Mouse (Mus musculus) adrenal gland, postnatal 36 days (tissue): ENCODE measurements around the gene Tbc1d10c. TPM values are rescaled to one million over a fixed set of nuclear protein-coding genes. Genes with fewer than 3 reads are reported as not detected.

Experiments used
- DNase-seq, 2 experiments: peaks; one replicate each; pipeline ENCODE4 v3.0.0; 2021; ENCODE audit warnings: mixed read lengths in 1 of 2
- total RNA-seq, 2 experiments: library from RNA; stranded (reverse); gene quantifications; 2 replicates each; pipeline ENCODE4 v1.2.3; 2021

Tbc1d10c gene
- total RNA-seq, 2 experiments from 2014 or later: 0.70 to 1.0 TPM

GRCm38 (mm10) chr19:4192251-4192985, 1.3 kb upstream of the Tbc1d10c start:
- DNase-seq: peak in 1 of 2 experiments; percentile 37

DNA sequence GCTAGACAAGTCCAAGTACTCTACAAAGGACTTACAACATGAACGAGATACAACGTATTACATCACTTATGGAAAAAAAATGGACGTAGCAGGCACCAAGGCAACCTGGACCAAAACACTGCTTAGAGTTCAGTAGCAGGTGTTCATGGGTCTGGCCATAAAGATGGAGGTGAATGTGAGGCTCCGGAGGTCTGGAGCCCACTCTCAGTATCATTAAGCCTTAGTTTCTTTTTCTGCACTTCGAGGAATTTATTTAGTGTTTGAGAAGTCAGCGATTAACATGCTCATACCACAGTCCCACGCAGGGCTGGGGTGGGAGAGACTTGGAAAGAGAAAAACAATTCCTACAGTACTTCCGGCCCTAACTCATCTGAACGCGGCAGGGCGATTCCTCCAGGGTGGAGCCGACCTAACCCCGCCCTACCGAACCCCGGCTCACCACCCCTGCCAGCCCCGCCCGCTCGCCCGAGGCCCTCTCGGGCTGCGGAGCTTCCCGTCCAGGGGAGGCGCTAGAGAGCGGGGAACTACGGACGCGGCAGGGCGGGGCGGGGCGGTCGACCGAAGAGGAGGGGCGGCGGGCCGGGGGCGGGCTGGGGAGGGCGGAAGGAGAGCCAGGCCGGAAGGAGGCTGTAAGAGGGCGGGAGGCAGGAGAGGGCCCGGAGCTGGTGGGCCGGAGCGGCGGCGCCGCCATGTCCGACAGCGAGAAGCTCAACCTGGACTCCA, 605 bp upstream of the Tbc1d10c start, which contains the start of gene Ppp1ca:
Ppp1ca (plus strand) TSS at position 538 of the 723 bp plus-strand sequence.
- DNase-seq: peak; percentile 98 to 99

DNA sequence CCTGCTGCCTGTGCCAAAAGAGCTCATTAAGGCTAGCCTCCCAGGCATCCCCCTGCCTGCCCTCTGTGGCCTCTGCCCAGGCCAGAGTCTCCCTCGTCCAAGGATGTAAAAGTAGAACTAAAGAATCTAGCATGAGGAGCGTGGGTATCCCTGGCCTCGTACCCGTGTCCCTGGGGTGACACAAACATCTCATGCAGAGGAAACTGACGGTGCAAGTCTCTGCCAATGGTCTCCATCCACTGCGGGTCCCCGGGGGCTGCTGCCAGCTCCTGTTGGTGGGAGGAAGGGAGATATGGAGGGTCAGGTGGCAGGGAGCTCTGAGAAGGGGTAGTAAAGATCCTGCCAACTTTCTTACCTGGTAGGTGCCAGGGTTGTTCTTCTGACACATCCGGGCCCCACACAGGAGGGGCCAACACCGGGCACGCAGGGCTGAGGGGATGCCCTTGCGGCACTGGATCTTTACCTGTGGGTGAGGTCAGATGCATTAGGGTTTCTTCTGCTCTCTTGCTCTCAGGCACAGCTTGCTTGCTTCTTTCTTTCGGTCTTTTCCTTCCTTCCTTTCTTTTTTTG, 1.9 kb downstream of the Tbc1d10c start:
- DNase-seq: no peak

- no peak for DNase-seq
Measured at GRCm38 (mm10) chr19:4187303-4187702, 3.8 kb downstream of the Tbc1d10c start.

- DNase-seq: peak in 1 of 2 experiments; percentile 55
Measured at GRCm38 (mm10) chr19:4184976-4185975, 5.8 kb downstream of the Tbc1d10c start.

DNA sequence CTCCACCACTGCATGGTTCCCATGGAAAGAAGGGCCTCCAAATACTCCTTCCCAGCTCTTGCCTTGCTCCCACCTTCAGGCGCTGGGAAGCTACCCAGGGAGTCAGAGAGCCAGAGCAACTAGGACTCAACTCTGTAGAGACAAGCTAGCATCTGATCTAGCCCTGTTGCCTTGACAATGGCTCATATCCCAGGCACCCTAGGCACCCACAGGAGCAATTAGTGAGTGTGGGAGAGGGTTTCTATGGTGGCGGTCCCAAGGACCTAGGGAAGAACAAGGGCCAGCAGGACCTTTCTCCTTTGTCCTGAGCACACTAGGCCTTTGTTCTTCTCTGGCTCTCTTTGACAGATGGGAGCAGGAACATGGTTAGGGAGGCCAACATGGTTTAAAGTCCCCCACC, 7.4 kb downstream of the Tbc1d10c start:
- no peak for DNase-seq

DNA sequence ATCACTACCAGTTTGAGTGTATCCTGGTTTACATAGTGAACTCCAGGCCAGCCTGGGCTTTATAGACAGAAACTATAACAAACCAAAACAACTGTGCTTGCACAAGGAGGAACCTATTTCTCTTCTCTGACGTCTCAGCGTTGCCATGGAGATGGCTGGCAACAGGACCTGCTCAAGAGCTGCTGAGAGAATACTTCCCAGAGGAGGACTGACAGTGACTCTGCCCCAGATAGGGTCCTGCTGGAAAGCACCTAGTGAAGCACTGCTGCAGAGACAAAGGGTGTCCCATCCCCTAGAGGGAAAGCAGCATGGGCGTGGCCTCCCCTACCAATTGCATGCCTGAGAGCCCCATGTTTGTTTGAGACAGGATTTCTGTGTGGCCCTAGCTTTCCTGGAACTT, 9.2 kb downstream of the Tbc1d10c start:
- peak; percentile 82 to 85 for DNase-seq

DNA sequence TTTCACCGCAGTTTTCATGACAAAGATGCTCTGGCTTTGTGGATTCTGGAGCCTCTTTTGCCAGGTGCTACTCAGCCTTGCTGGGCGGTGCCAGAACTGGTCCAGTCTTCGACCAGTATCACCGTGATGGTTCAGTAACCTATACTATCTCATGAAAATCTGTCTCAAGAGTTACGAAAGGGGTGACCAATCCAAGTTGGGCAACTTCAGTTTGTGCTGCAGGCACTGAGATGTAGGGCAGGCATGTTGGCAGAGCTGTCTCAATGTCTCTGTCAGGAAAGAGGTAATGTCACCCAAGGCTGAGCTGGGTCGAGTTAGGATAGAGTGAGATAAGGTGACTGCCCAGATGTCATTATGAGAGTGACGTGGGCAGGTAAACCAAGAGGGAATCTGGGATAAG, 10.7 kb downstream of the Tbc1d10c start:
- DNase-seq: no peak

DNA sequence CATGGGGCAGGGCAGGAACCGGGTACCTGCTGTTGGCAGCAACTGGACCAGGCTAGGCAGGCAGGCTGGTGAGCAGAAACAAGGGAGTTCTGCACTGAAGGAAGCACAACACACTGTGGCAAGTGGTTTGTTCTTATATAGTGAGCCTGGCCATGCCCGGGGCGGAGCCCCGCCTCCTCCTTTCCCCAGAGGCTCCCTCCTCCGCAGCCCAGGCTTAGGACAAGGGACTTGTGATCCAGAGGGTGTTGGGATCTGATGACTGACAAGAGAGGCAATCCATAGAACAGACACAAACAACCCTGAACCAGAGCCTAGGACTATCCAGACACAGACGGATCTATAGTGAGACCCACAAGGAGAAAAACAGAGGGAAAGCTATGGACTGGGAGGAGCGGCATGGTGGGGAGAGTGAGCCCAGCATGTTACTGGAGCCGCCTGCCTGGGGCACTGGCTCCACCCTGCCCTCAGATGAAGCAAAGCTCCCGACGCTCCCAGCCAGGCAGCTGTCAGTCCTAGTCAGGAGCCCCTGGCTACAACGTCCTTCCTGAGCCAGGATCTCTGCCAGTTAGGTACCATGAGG, 15.6 kb downstream of the Tbc1d10c start, which contains the start of gene Carns1:
Carns1 (minus strand) TSS at position 112 of the 580 bp plus-strand sequence.
- no peak for DNase-seq

- DNase-seq: no peak
Measured at GRCm38 (mm10) chr19:4172925-4173324, 18.2 kb downstream of the Tbc1d10c start.

- DNase-seq: no peak
Measured at GRCm38 (mm10) chr19:4171393-4172290, 19.4 kb downstream of the Tbc1d10c start.

DNA sequence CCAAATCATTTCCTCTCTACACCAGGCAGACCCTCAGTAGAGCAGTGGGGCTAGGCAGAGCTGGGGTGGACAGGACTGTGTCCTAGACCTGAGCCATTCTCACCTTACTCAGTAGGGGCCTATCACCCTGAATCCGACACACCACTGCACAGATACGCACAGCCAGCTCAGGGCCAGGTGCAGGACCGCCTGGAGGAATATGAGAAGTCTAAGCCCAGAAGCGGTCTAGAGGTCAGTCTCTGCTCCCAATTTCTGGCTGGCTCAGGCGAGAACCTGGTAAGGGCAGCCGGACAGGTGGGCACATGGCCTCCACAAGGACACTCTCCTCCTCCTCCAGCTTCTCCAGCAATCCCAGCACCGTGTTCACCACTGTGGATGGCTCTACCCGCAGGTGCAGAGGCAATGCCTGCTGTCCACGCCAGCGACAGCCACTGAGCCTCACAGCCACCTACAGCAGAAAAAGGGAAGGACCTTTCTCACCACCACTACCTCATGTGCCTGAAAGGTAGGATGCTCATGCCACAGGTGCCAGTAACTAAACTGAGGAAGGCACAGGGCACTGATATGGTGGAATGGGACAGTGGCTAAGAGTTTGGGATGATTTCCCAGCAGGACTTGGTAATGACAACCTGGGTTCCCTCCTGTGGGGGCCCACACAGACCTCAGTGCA, 20.2 kb downstream of the Tbc1d10c start:
- DNase-seq: no peak

DNA sequence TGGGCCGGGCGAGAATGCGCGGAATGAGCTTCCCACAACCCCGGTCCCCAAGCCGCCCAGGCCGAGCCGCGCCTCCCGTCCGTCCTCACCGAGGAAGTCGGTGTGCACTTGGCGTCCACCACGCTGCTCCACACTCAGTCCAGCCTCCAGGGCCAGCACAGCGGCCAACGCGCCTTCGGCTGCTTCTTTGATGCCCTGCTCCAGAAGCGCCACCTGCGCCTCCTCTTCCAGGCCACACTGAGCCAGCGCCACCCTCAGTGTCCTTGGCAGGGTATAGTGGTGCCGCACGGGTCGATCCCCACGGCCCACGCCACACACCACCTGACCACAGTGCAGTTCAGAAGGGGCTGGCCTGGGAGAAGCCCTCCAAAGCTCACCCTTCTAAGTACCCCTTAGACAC, 21.3 kb downstream of the Tbc1d10c start:
- peak in 1 of 2 experiments; percentile 57 for DNase-seq

DNA sequence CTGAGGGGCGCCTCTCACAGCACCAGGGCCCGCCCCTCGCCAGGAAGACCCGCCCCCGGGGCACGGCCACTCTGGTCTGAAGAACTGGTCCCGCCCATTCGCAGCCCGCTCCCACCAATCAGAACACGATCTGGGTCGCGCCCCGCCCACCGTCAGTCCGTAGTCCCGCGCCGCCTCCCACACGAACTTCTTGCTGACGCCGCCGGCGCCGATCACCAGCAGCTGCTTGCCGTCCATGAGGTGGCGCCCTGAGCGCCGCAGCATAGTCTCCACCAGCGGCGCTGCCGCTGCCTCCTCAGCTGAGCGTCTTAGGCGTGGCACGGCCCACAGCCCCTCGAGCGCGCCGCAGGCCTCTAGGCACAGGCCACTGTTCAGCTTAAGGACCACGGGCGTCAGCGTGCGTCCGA, 21.7 kb downstream of the Tbc1d10c start:
- peak; percentile 100 for DNase-seq

DNA sequence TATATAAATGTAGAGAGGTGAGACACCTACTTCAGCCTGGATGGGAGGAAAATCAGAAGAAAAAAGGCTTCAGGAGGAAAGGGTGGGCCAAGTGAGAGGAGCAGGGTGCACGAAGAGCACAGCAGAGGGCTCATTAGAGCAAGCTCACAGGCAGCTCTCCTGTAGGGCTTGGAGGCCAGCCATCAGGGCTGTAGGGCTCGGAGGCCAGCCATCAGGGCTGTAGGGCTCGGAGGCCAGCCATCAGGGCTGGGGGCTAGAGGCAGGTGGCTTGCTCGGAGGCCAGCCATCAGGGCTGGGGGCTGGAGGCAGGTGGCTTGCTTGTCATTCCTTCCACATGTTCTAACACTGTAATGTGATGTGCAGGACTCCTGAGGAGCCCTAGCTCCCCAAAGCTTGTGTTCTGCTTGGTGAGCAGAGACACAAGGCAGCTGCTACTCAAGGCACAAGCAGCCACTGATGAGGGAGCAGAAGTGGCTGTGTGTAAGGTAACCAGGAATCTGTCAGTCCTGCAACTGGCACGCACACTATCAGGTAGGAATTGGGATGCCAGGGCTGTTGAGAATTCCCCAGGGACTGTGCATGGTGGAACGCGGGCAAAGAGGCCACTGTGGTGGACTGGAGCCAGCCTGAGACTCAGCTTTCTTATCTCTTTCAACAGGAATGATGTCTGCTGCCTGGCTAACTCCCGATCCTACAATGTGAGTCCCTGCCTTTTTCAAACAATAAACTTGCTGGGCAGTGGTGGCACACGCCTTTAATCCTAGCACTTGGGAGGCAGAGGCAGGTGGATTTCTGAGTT, 24.2 kb downstream of the Tbc1d10c start:
- DNase-seq: peak; percentile 55 to 57

DNA sequence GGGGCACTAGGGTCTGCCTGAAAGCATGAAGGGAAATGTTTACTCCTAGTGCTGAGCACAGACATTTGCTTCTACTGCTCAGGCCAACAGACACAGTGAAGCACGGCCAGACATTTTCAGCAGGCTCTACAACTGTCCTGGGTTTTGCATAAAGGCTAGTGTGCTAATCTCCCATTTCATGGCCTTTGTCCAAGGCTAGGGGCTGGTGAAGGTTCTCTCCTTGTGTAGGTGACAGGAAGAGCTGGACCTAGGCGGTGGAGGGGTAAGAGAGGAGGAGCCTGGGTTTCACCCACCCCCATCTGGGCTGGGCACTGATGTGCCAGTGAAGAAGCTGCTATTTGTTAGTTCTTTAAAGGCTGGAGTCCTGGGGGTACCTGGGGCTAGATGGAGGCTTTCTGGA, 26.4 kb downstream of the Tbc1d10c start:
- peak; percentile 69 for DNase-seq

DNA sequence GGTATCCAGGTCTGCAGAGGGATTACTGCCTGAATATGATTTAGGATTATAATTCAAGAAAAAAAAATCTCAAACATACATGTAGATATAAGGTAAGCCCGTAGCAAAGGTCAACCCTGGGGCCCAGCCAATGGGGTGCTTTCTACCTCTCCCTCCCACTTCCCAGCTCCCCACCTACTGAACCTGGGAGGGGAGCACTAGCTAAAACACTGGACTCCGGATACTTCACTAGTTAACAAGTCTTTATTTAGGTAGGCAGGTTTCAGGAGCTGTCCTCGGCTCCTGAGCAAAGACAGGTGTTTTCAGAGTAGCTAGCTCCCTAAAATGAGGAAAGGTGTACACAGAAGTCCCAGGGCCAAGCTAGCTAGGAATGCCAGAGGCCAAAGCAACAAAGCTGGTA, 27.0 kb downstream of the Tbc1d10c start:
- no peak for DNase-seq

DNA sequence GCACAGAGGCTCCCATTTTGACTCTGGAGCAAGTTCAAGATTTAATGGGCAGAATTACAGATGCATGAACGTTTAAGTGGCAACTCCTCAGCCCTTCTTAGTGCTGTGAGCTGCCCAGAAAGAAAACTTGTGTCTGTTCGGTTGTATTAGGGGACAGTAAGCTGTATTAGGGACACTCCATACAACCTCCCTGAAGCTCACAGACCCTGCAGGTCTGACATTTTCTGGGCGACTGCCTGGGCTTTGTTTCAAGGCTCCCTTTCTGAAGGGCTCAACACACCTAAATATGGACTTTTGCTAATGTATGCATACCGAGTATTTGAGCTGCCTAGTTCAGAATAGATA, 27.6 kb downstream of the Tbc1d10c start:
- no peak for DNase-seq
